ENCODE assay signal across 8 mouse cellular contexts in the genomic region with DNA sequence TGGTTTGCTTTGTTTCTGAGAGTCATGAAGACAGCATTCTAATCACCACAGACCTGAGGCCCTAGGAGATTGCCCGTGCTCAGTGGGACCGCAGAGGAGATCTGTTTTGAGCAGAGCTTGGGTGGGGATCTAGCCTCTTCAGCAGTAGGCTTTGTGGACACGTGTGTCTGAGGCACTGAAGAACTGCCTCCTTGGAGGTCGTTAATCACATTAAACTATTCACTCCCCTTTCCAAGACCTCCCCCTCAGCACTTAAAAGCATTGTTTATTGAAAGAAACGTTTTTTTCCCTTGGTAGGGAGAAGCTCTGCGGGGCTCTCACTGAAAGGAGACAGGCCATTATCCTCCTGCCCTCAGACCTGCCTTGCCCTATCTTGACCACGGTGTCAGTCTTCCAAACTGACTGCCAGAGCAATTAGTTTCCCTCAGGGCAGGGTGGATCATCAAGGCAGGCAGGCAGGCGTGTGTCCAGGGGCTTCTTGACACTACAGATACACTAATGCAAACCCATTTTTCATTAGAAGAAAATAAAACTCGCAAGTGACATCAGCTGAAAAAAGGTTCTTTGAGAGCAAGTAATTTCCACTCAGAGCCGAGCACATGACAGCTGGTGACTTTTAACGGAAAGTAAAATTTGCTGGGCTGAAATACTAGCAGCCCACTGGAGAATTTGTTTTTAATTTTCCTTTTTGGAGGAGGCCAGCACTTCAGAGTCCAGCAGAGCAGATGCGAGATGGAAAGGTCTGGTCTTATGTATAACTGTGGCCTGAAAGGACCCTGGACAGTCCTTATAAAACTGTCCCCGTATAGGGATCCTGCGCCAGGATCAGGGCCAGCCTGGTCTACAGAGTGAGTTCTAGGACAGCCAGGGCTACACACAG. TPM values are rescaled to one million over a fixed set of nuclear protein-coding genes. Genes with fewer than 3 reads are reported as not detected.
DNase-seq lines count a peak whose midpoint lies in the region; ATAC-seq and TF ChIP-seq lines count a peak whose summit lies in the region.

No protein-coding gene starts in this region.

- no peak overlapping the region for H3K4me3 ChIP-seq in left cerebral cortex, adult 2 months

- no peak for TF ChIP-seq CTCF in left cerebral cortex, adult 2 months (IDR thresholded peaks at IDR 0.05)

- peak; percentile 93 for DNase-seq in heart, adult 11 months
- no peak for DNase-seq in heart, postnatal 14 days
- peak; percentile 22 for DNase-seq in retina, postnatal 1 day
- DNase-seq in retina, embryonic 14.5 days (ENCODE audit: low spot score): no peak
- no peak for DNase-seq in left cerebral cortex, adult 2 months (ENCODE audit: extremely low spot score in 1 of 2, low spot score in 2 of 2)
- no peak for DNase-seq in frontal cortex, postnatal 25 days (ENCODE audit: low spot score in 2 of 2)
- DNase-seq in thymus, postnatal 4 days: no peak

- intact Hi-C loops in heart, postnatal 14 days (cut with DNase I): no loop called here
- intact Hi-C loops in left cerebral cortex, adult 2 months (cut with DNase I): no loop called here

- 0 out of 2 replicates have a peak, but pooled peaks have one; percentile 26 for ATAC-seq in megakaryocyte-erythroid progenitor cell, adult 5-6 weeks (replicated peaks; ENCODE audit: low FRiP score, low TSS enrichment, poor library complexity, severe bottlenecking)

- no peak overlapping the region for H3K27ac ChIP-seq in left cerebral cortex, adult 2 months

RNA-seq across cellular contexts. Expression of gene Angptl1, which starts 56.2 kb away (rescaled TPM):
- 1 to 10 TPM; 2.3 to 3.1 TPM for total RNA-seq in heart, postnatal 14 days (2021)
- not detected in 2 replicates for total RNA-seq in megakaryocyte-erythroid progenitor cell, adult 5-6 weeks (2014; fragmentation: Nextera tagmentation)
- not detected in 2 replicates for total RNA-seq in megakaryocyte-erythroid progenitor cell, adult 5-6 weeks (2017)
- total RNA-seq in left cerebral cortex, adult 2 months (2021): under 1 TPM; 0.42 to 0.68 TPM

Comparison
In these comparisons a context has a peak if more than half of its experiments do, and no peak if none do; other contexts are left out.
1. DNase-seq: peak in heart, adult 11 months (single experiment) and retina, postnatal 1 day (single experiment); none in heart, postnatal 14 days (0 of 2), retina, embryonic 14.5 days (single experiment), left cerebral cortex, adult 2 months (0 of 2), frontal cortex, postnatal 25 days (0 of 2) and thymus, postnatal 4 days (single experiment).